Mouse (Mus musculus): ENCODE data around the gene Xpnpep2. TPM values are rescaled to one million over a fixed set of nuclear protein-coding genes. Genes with fewer than 3 reads are reported as not detected.

Gene Xpnpep2
- polyA plus RNA-seq, 1 experiment from 2014 or later = 0.10 TPM

DNA sequence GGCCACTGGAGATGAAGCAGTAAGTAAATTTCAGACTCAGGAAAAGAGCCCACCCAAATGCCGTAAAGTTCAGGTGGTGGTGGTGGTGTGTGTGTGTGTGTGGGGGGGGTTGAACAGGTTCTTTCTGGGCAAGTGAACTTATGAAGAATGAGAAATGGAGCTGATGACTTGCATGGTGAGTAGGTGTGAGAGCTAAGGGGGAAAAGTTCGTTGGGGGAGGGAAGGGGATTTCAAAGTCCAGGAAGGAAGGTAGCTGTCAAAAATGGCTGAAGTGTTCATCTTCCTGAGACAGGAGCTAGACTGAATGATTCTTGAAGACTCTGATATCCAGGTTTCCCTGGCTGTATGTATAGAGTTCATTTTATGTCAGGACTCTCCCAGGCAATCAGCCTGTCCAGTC is 38.7 kb downstream of the Xpnpep2 start:
- H3K4me1 ChIP-seq (replicated peaks) = peaks cover 21% of the 10 kb centered on the region
- peak overlapping the region; percentile 30; the same call in 1 of the 2 replicates for H3K4me2 ChIP-seq
- DNase-seq (no peak), ATAC-seq (ENCODE audit: low read depth) (no peak)
- H3K9ac ChIP-seq = 0 out of 2 replicates have a peak overlapping the region, but pooled peaks have one; percentile 13
- no peaks in the 10 kb centered on the region for H3K36me3 ChIP-seq
- H3K27me3 ChIP-seq = no peaks in the 10 kb centered on the region
- no peaks in the 10 kb centered on the region for H3K9me3 ChIP-seq (replicated peaks)
- H3K4me3 ChIP-seq (replicated peaks) = peak overlapping the region; percentile 26
- WGBS (ENCODE audit: insufficient replicate concordance) = 39% methylated on average over 2 of the region's 2 CpGs
- peak overlapping the region; percentile 10; the same call in 1 of the 2 replicates for H3K27ac ChIP-seq

DNA sequence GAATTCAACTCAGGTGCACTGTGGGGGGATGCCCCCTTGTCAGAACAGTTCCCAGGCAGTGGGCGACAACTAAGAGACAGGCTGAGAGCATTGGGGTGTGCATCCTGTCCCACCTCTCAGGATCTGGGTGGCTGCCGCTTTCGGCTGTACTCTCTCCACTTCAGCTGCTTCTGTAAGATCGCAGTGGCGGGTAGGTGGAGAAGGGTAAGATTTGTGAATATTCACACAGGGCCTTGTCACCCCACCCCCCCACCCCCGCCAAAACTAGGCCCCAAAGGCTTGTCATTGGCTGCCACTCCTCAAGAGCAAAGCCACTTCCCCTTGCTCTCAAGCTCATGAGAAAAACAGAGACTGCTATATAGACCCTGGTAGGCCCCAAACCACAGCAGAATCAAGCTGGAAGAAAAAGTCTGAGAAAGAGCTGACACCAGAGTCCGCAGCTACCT is 39.2 kb downstream of the Xpnpep2 start:
- Histone ChIP-seq H3K4me3 (replicated peaks) (peak overlapping the region; percentile 26; the same call in 1 of the 2 replicates), H3K27ac (0 out of 2 replicates have a peak overlapping the region, but pooled peaks have one; percentile 10), H3K27me3 (no peaks in the 10 kb centered on the region), H3K9me3 (replicated peaks) (no peaks in the 10 kb centered on the region), H3K9ac (peak overlapping the region; percentile 22; the same call in 1 of the 2 replicates), H3K4me2 (peak overlapping the region; percentile 30; the same call in 1 of the 2 replicates), H3K36me3 (no peaks in the 10 kb centered on the region), H3K4me1 (replicated peaks) (peaks cover 23% of the 10 kb centered on the region)
- no peak for ATAC-seq (ENCODE audit: low read depth)
- DNase-seq = no peak
- WGBS (ENCODE audit: insufficient replicate concordance) = 42% methylated on average over 7 of the region's 7 CpGs

DNA sequence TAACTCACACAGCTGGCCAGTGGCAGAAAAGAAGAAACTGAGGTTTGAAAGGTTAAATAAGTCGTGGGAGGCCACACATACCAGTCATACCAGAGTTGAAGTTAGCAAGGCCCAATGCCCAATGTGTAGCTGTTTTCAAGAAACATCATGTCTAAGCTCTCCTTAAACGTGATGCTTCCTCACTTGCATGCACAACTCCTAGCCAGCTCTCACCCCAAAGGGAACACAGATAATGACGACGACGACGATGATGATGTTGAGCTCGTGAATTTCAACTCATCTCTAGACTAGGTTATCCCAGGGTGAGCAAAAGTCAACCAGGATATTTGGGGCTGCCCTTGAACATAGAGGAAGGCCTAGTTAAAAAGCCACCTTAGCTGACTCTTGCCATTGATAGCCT is 43.6 kb downstream of the Xpnpep2 start:
- no peak overlapping the region for H3K4me3 ChIP-seq (replicated peaks)
- peaks cover 29% of the 10 kb centered on the region for H3K4me1 ChIP-seq (replicated peaks)
- H3K9ac ChIP-seq = no peak overlapping the region
- ATAC-seq (ENCODE audit: low read depth) (no peak), DNase-seq (no peak)
- no peaks in the 10 kb centered on the region for H3K9me3 ChIP-seq (replicated peaks)
- WGBS (ENCODE audit: insufficient replicate concordance) = 46% methylated on average over 7 of the region's 7 CpGs
- no peak overlapping the region for H3K4me2 ChIP-seq
- H3K36me3 ChIP-seq = no peaks in the 10 kb centered on the region
- H3K27ac ChIP-seq = no peak overlapping the region
- H3K27me3 ChIP-seq = no peaks in the 10 kb centered on the region

DNA sequence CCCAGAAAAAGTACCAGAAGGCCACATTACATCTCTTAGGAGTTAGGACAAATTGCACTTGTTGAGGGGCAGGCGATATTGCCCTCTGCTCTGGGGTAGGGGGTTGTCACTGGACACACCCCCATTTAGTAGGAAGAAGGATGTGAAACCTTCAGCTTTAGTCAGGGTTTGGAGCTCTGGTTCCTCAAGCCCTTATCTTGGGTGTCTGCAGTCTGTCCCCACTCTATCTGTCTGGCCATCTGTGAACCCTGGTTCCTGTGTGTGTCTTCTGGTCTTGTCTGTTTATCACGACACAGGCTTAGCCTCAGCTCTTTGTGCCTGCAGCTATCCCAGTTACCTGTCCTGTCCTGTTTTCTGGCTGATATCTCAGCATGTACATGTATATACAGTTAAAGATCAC is 44.9 kb downstream of the Xpnpep2 start:
- Histone ChIP-seq H3K9ac (no peak overlapping the region), H3K4me1 (replicated peaks) (peaks cover 29% of the 10 kb centered on the region), H3K4me3 (replicated peaks) (no peak overlapping the region), H3K36me3 (no peaks in the 10 kb centered on the region), H3K27ac (peak overlapping the region; percentile 68; the same call in 1 of the 2 replicates), H3K27me3 (no peaks in the 10 kb centered on the region), H3K4me2 (peak overlapping the region; percentile 12; the same call in 1 of the 2 replicates), H3K9me3 (replicated peaks) (no peaks in the 10 kb centered on the region)
- DNase-seq (peak; percentile 64), ATAC-seq (ENCODE audit: low read depth) (peak; percentile 99)
- WGBS (ENCODE audit: insufficient replicate concordance) = 30% methylated on average over 2 of the region's 2 CpGs

DNA sequence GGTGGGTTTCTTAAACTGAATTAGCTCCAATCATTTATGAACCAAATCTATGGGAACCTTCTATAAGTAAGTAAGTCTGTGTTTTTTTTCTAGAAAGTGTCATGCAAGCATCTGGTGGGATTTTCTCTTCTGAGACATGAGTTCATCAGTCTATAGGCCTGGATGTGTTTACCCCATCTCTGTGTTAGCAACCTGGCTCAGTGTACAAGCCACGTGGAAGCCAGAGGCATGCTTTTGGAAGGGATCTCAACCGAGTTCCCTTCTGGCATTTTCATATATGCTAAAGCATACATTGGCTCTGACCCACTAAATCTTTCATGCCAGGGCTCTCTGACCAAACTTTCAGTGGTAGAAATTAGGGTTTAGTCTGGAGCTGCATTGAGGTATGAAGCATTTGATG is 45.4 kb downstream of the Xpnpep2 start:
- H3K27ac ChIP-seq = peak overlapping the region; percentile 68
- no peaks in the 10 kb centered on the region for H3K27me3 ChIP-seq
- no peaks in the 10 kb centered on the region for H3K36me3 ChIP-seq
- no peak for ATAC-seq (ENCODE audit: low read depth)
- no peaks in the 10 kb centered on the region for H3K9me3 ChIP-seq (replicated peaks)
- no peak overlapping the region for H3K4me2 ChIP-seq
- WGBS (ENCODE audit: insufficient replicate concordance) = 35% methylated on average over 2 of the region's 2 CpGs
- H3K4me1 ChIP-seq (replicated peaks) = peaks cover 29% of the 10 kb centered on the region
- no peak overlapping the region for H3K4me3 ChIP-seq (replicated peaks)
- H3K9ac ChIP-seq = no peak overlapping the region
- DNase-seq = no peak

DNA sequence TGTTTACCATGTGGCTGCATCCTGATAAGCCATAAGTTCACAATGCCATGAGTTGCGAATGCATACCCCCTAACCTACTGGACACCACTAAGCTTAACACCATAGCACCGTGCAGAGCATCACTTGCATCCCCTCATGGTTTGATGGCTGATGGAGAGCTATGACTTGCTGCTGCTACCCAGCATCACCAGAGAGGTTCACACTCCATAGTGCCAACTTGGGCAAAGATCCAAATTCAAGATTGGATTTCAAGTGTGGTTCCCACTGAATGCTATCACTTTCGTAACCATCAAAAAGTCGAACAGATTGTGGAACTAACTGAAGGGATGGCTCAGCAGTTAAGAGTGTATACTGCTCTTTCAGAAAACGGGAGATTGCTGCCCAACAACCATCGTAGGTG is 47.0 kb downstream of the Xpnpep2 start:
- Histone ChIP-seq H3K36me3 (no peaks in the 10 kb centered on the region), H3K27ac (no peak overlapping the region), H3K4me2 (no peak overlapping the region), H3K4me1 (replicated peaks) (peaks cover 29% of the 10 kb centered on the region), H3K9ac (no peak overlapping the region), H3K9me3 (replicated peaks) (no peaks in the 10 kb centered on the region), H3K4me3 (replicated peaks) (no peak overlapping the region), H3K27me3 (no peaks in the 10 kb centered on the region)
- DNase-seq = no peak
- 69% methylated on average over 6 of the region's 6 CpGs for WGBS (ENCODE audit: insufficient replicate concordance)
- no peak for ATAC-seq (ENCODE audit: low read depth)

DNA sequence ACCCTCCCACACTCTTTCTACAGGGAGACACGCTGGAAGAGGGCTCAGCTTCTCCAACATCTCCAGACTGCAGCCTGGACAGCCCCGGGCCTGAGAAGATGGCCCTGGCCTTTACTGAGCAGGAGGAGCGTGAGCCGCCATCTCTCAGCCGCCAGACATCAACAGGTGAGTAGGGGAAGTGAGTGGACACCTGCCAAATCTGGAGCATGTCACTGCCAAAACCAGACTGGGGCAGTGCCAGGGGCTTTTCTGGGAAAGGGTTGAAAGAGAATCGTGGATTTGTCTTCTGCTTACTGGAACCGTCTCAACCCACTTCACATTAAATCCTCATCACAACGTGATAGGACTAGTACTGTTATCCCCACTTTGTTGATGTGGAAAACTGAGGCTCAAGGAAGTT is 48.9 kb downstream of the Xpnpep2 start:
- DNase-seq = no peak
- no peaks in the 10 kb centered on the region for H3K9me3 ChIP-seq (replicated peaks)
- H3K4me3 ChIP-seq (replicated peaks) = no peak overlapping the region
- ATAC-seq (ENCODE audit: low read depth) = no peak
- no peak overlapping the region for H3K27ac ChIP-seq
- no peak overlapping the region for H3K9ac ChIP-seq
- no peak overlapping the region for H3K4me2 ChIP-seq
- WGBS (ENCODE audit: insufficient replicate concordance) = 75% methylated on average over 8 of the region's 8 CpGs
- H3K27me3 ChIP-seq = no peaks in the 10 kb centered on the region
- no peaks in the 10 kb centered on the region for H3K36me3 ChIP-seq
- H3K4me1 ChIP-seq (replicated peaks) = peaks cover 22% of the 10 kb centered on the region

DNA sequence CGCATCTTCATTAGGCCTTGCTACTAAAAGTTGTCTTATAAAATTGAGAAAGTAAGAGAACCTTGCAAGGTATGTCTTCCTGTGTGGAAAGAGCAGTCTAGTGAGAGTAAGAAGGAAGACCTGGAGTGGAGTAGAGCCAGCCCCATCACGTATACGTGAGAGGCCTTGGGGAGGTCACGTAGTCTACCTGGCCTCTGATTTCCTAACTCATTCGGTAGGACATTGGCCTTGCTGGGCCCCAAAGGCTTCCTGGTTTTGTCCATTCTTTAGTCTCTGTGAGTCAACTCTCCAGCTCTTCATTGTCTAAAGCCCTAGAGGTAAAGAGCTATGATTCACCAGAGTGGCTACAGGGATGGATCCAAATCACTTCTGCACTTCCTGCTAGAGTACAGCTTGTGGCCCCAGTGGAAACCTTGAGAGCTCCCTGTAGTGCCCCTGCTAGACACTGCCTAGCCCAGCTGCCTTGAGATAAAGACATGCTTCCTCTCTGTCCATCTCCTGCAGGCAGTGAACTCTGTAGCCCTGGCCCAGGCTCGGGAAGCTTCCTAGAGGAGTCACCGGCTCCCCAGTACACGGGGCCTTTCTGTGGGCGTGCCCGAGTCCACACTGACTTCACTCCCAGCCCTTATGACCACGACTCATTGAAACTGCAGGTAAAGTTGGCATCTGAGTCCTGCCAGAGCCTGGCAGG is 49.8 kb downstream of the Xpnpep2 start:
- Histone ChIP-seq H3K4me2 (no peak overlapping the region), H3K27me3 (no peaks in the 10 kb centered on the region), H3K9ac (no peak overlapping the region), H3K4me1 (replicated peaks) (peaks cover 12% of the 10 kb centered on the region), H3K4me3 (replicated peaks) (no peak overlapping the region), H3K27ac (no peak overlapping the region), H3K36me3 (no peaks in the 10 kb centered on the region), H3K9me3 (replicated peaks) (no peaks in the 10 kb centered on the region)
- no peak for DNase-seq
- no peak for ATAC-seq (ENCODE audit: low read depth)
- WGBS (ENCODE audit: insufficient replicate concordance) = 68% methylated on average over 11 of the region's 11 CpGs

DNA sequence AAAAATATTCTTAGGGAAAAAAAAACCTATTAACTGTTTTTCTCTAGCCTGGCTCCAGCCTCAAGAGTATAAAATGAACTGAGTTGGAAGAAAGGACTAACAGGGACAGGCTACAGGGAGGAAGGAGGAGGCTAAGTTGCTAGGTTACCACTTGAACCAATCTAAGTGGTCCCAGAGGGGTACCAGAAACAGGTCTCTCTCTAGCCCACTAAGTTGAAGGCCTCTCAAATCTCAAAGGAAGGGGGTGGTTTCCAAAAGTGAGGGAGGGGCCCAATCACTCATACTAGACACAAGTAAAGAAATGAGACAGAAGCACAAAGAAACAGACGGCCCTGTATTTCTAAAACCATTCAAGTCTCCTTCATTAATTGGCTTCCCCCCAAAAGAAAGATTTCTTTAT is 61.4 kb downstream of the Xpnpep2 start:
- Histone ChIP-seq H3K36me3 (no peaks in the 10 kb centered on the region), H3K4me2 (no peak overlapping the region), H3K9me3 (replicated peaks) (no peaks in the 10 kb centered on the region), H3K27ac (no peak overlapping the region), H3K4me3 (replicated peaks) (no peak overlapping the region), H3K9ac (no peak overlapping the region), H3K27me3 (no peaks in the 10 kb centered on the region), H3K4me1 (replicated peaks) (no peaks in the 10 kb centered on the region)
- DNase-seq = no peak
- 70% methylated on average over 1 of the region's 1 CpGs for WGBS (ENCODE audit: insufficient replicate concordance)
- ATAC-seq (ENCODE audit: low read depth) = no peak

DNA sequence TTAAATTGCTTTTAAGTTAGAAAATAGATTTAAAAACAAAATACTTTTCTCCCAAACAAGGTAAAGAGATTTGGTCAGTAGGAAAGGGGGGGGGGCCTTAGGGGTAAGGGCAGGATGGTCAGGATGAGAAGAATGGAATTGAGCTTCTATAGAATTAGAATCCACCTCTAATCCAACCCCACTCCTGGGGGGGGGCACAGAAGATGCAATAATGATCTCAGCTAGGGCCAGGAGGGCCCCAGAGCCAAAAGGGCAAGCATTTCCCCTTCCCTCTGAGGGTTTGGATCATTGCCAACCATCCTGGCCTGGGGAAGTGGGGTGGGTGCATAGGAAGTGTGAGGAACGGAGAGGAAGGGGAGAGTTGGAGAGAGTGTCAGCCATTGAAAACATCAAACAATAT is 61.8 kb downstream of the Xpnpep2 start:
- DNase-seq = no peak
- 23% methylated on average over 1 of the region's 1 CpGs for WGBS (ENCODE audit: insufficient replicate concordance)
- ATAC-seq (ENCODE audit: low read depth) = no peak

DNA sequence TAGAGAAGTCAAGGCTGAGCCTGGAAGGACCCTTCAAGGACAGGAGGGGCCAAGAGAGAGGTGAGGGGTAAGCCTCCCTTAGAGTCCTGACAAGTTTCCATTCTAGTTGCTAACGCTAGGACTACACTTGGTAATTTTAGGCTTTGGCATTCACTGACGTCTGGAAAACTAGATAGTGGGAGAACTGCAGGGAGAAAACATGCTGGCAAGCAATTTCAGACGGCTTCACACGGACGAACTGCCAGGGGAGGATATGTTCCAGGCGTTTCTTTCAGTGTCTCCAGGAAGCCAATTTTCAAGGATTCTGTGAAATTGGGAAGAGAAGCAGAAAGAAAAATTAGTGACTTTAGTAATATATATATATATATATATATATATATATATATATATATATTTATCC is 73.3 kb downstream of the Xpnpep2 start:
- Histone ChIP-seq H3K9me3 (replicated peaks) (no peaks in the 10 kb centered on the region), H3K27ac (no peak overlapping the region), H3K9ac (no peak overlapping the region), H3K27me3 (no peaks in the 10 kb centered on the region), H3K4me3 (replicated peaks) (no peak overlapping the region), H3K4me2 (no peak overlapping the region), H3K4me1 (replicated peaks) (no peaks in the 10 kb centered on the region), H3K36me3 (peaks cover 3% of the 10 kb centered on the region; the same call in 1 of the 2 replicates)
- WGBS (ENCODE audit: insufficient replicate concordance) = 67% methylated on average over 6 of the region's 6 CpGs
- no peak for DNase-seq
- ATAC-seq (ENCODE audit: low read depth) = no peak

More for the DNA sequence above, 61.8 kb downstream of the Xpnpep2 start:
- Histone ChIP-seq H3K9ac (no peak overlapping the region), H3K4me3 (replicated peaks) (no peak overlapping the region), H3K4me2 (no peak overlapping the region), H3K36me3 (no peaks in the 10 kb centered on the region), H3K27me3 (no peaks in the 10 kb centered on the region), H3K4me1 (replicated peaks) (no peaks in the 10 kb centered on the region), H3K9me3 (replicated peaks) (no peaks in the 10 kb centered on the region), H3K27ac (no peak overlapping the region)

DNA sequence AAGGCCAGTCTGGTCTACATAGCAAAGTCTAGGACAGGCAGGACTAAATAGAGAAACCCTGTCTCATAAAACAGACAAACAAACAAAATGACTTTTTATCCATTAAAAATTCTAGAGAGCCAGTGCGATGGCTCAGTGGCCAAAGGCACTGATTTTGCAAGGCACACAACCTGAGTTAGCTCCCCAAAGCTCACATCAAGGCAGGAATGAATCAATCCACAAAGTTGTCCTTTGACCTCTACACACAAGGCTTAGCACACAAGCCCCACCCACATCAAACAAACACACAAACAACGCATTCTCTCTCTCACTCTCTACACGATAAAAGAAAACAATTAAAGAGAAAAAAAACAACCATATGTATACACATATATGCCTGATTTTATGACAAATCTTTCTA is 76.2 kb downstream of the Xpnpep2 start:
- no peaks in the 10 kb centered on the region for H3K9me3 ChIP-seq (replicated peaks)
- no peak overlapping the region for H3K4me2 ChIP-seq
- no peak overlapping the region for H3K27ac ChIP-seq
- no peak for DNase-seq
- no peak for ATAC-seq (ENCODE audit: low read depth)
- no peaks in the 10 kb centered on the region for H3K27me3 ChIP-seq
- WGBS (ENCODE audit: insufficient replicate concordance) = 68% methylated on average over 3 of the region's 3 CpGs
- H3K9ac ChIP-seq = no peak overlapping the region
- H3K4me3 ChIP-seq (replicated peaks) = no peak overlapping the region
- no peaks in the 10 kb centered on the region for H3K4me1 ChIP-seq (replicated peaks)
- H3K36me3 ChIP-seq = peaks cover 3% of the 10 kb centered on the region; the same call in 1 of the 2 replicates
